Mouse (Mus musculus): ENCODE measurements around the gene Bod1l. TPM values are rescaled to one million over a fixed set of nuclear protein-coding genes. Genes with fewer than 3 reads are reported as not detected.

Gene Bod1l
- total RNA-seq, 1 experiment from 2014 or later, result 42.9 TPM

GRCm38 (mm10) chr5:41801622-41802021 is 42.5 kb downstream of the Bod1l start:
- no peak for DNase-seq

GRCm38 (mm10) chr5:41794434-41794833 is 49.7 kb downstream of the Bod1l start:
- DNase-seq, result no peak

- DNase-seq, result peak; percentile 66
Observed at GRCm38 (mm10) chr5:41790517-41790916, 53.6 kb downstream of the Bod1l start.

GRCm38 (mm10) chr5:41788877-41789276 is 55.2 kb downstream of the Bod1l start:
- no peak for DNase-seq

- DNase-seq, result no peak
Observed at GRCm38 (mm10) chr5:41781890-41782289, 62.2 kb downstream of the Bod1l start.

- no peak for DNase-seq
Observed at GRCm38 (mm10) chr5:41780026-41780425, 64.1 kb downstream of the Bod1l start.

- DNase-seq, result no peak
Observed at GRCm38 (mm10) chr5:41775728-41776127, 68.4 kb downstream of the Bod1l start.

GRCm38 (mm10) chr5:41775273-41775672 is 68.8 kb downstream of the Bod1l start:
- DNase-seq, result no peak

- DNase-seq, result peak; percentile 89
Observed at GRCm38 (mm10) chr5:41768382-41769040, 75.6 kb downstream of the Bod1l start.

- DNase-seq, result no peak
Observed at GRCm38 (mm10) chr5:41767296-41768200, 76.6 kb downstream of the Bod1l start.

- no peak for DNase-seq
Observed at GRCm38 (mm10) chr5:41766406-41767010, 77.6 kb downstream of the Bod1l start.

GRCm38 (mm10) chr5:41765626-41766405 is 78.3 kb downstream of the Bod1l start:
- DNase-seq, result no peak

- peak; percentile 16 for DNase-seq
Observed at GRCm38 (mm10) chr5:41763731-41764721, 80.1 kb downstream of the Bod1l start, which contains the start of gene Nkx3-2. Nkx3-2 (minus strand) TSS chr5:41764501.

GRCm38 (mm10) chr5:41762947-41763730 is 81.0 kb downstream of the Bod1l start:
- DNase-seq, result peak; percentile 17

- DNase-seq, result no peak
Observed at GRCm38 (mm10) chr5:41762141-41762946, 81.8 kb downstream of the Bod1l start.

GRCm38 (mm10) chr5:41761509-41762140 is 82.5 kb downstream of the Bod1l start:
- DNase-seq, result no peak

- no peak for DNase-seq
Observed at GRCm38 (mm10) chr5:41760831-41761508, 83.1 kb downstream of the Bod1l start.

GRCm38 (mm10) chr5:41760071-41760470 is 84.0 kb downstream of the Bod1l start:
- DNase-seq, result no peak
